ENCODE assay signal across 22 mouse cellular contexts in the genomic region with DNA sequence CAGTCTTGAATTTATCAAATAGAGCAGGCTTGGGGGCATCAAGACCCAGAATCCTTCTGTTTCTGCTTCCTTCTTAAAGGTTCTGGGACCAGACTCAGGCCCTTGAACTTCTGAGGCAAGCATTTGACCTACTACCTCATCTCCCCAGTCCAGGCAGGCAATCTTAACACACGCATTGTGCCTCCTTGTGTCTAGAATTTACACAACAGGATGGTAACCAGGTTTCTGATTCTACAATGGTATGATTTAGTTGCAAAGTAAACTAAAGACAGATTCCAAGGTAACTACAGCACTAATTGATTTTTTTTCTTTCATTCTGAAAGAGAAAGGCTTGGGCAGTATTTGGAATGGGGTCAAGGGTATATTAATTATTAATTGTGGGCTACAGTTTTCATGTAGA.
DNase-seq lines count a peak whose midpoint lies in the region; ATAC-seq and TF ChIP-seq lines count a peak whose summit lies in the region.
"Had no signal": no experiment of that assay in that cellular context is flagged by ENCODE, and none has a peak within 500 bp of the region (broad histone marks: within the 10 kb centered on the region; RNA-seq: fewer than 3 reads in every experiment).

No protein-coding gene starts in this region.

- H3K27ac ChIP-seq in intestine, postnatal 0 days (ENCODE audit: low read depth, low read length) = no peak overlapping the region
- no peak overlapping the region for H3K27ac ChIP-seq in intestine, embryonic 16.5 days (ENCODE audit: low read length)
- H3K27ac ChIP-seq in liver, adult 2 months (replicated peaks; ENCODE audit: insufficient read depth, low read depth, low read length) = no peak overlapping the region
- H3K27ac ChIP-seq in liver, postnatal 0 days (ENCODE audit: low read depth) = no peak overlapping the region
- H3K27ac ChIP-seq: embryonic facial prominence, embryonic 12.5 days; forebrain, embryonic 15.5 days; heart, embryonic 10.5 days; heart, embryonic 15.5 days; hindbrain, embryonic 13.5 days; hindbrain, postnatal 0 days had no signal

- TF ChIP-seq EP300 in liver, postnatal 0 days (IDR thresholded peaks at IDR 0.05; ENCODE audit: low read depth) = no peak

- H3K79me2 ChIP-seq in liver, adult 2 months (ENCODE audit: control insufficient read depth, insufficient read depth, low read length) = no peaks in the 10 kb centered on the region

- H3K36me3 ChIP-seq in intestine, postnatal 0 days (ENCODE audit: control insufficient read depth, insufficient read depth) = no peaks in the 10 kb centered on the region
- no peaks in the 10 kb centered on the region for H3K36me3 ChIP-seq in intestine, embryonic 16.5 days (ENCODE audit: control insufficient read depth, insufficient read depth, low read length)
- H3K36me3 ChIP-seq in liver, adult 2 months (ENCODE audit: control insufficient read depth, insufficient read depth, low read length) = no peaks in the 10 kb centered on the region
- H3K36me3 ChIP-seq in liver, postnatal 0 days (replicated peaks; ENCODE audit: insufficient read depth, low read length) = no peaks in the 10 kb centered on the region
- H3K36me3 ChIP-seq: embryonic facial prominence, embryonic 12.5 days; forebrain, embryonic 15.5 days; heart, embryonic 10.5 days; heart, embryonic 15.5 days; hindbrain, embryonic 13.5 days had no signal

- H3K4me1 ChIP-seq in intestine, postnatal 0 days (replicated peaks; ENCODE audit: control insufficient read depth, insufficient read depth, low read length) = no peaks in the 10 kb centered on the region
- no peaks in the 10 kb centered on the region for H3K4me1 ChIP-seq in intestine, embryonic 16.5 days (ENCODE audit: control insufficient read depth, insufficient read depth, low read length)
- H3K4me1 ChIP-seq in liver, adult 2 months (ENCODE audit: control insufficient read depth, insufficient read depth, low read length) = peaks cover 5% of the 10 kb centered on the region
- H3K4me1 ChIP-seq in liver, postnatal 0 days (ENCODE audit: insufficient read depth) = peaks cover 2% of the 10 kb centered on the region; the same call in 1 of the 2 replicates
- H3K4me1 ChIP-seq: embryonic facial prominence, embryonic 12.5 days; forebrain, embryonic 15.5 days; hindbrain, embryonic 13.5 days had no signal

- ATAC-seq in intestine, postnatal 0 days = no peak
- ATAC-seq in intestine, embryonic 16.5 days = no peak
- ATAC-seq in liver, postnatal 0 days = no peak
- ATAC-seq: activated CD4-positive, CD25-positive, alpha-beta regulatory T cell, adult 4 months; forebrain, embryonic 15.5 days; hindbrain, postnatal 0 days; Patski had no signal

- DNase-seq in liver, adult 2 months (ENCODE audit: extremely low read depth, low read depth, low spot score) = peak; percentile 60
- no peak for DNase-seq in liver, postnatal 0 days
- peak; percentile 22 for DNase-seq in Muller cell, postnatal 12 days (ENCODE audit: inconsistent ontology term)
- DNase-seq in cerebellum, adult 9-10 months = no peak
- DNase-seq: adrenal gland, adult 2 months; adrenal gland, postnatal 25 days; cerebellum, adult 18-20 months; cerebellum, postnatal 10 days; embryo, embryonic 11 days; gastrocnemius, postnatal 36 days; heart, adult 11 months; heart, postnatal 14 days had no signal

- H3K9me3 ChIP-seq in intestine, postnatal 0 days (ENCODE audit: control insufficient read depth) = no peaks in the 10 kb centered on the region
- H3K9me3 ChIP-seq in intestine, embryonic 16.5 days (ENCODE audit: control insufficient read depth, low read length) = no peaks in the 10 kb centered on the region
- no peaks in the 10 kb centered on the region for H3K9me3 ChIP-seq in liver, postnatal 0 days (ENCODE audit: low read length)
- H3K9me3 ChIP-seq: embryonic facial prominence, embryonic 12.5 days; forebrain, embryonic 15.5 days; heart, embryonic 10.5 days; heart, embryonic 15.5 days; hindbrain, embryonic 13.5 days had no signal

- no peak for TF ChIP-seq POLR2A in liver, adult 2 months (IDR thresholded peaks at IDR 0.05; ENCODE audit: extremely low read depth, insufficient read depth, low read length)

- H3K9ac ChIP-seq in intestine, postnatal 0 days (ENCODE audit: low read depth, low read length) = no peak overlapping the region
- no peak overlapping the region for H3K9ac ChIP-seq in intestine, embryonic 16.5 days (ENCODE audit: low read depth, low read length)
- no peak overlapping the region for H3K9ac ChIP-seq in liver, adult 2 months (ENCODE audit: low read depth, low read length)
- H3K9ac ChIP-seq in liver, postnatal 0 days (replicated peaks) = no peak overlapping the region
- H3K9ac ChIP-seq: embryonic facial prominence, embryonic 12.5 days; forebrain, embryonic 15.5 days; heart, embryonic 15.5 days; hindbrain, embryonic 13.5 days had no signal

- H3K27me3 ChIP-seq in intestine, postnatal 0 days (replicated peaks; ENCODE audit: control insufficient read depth, insufficient read depth, low read length) = no peaks in the 10 kb centered on the region
- H3K27me3 ChIP-seq in intestine, embryonic 16.5 days (replicated peaks; ENCODE audit: control insufficient read depth, insufficient read depth, low read length) = no peaks in the 10 kb centered on the region
- H3K27me3 ChIP-seq in liver, adult 2 months (ENCODE audit: control insufficient read depth, insufficient read depth, low read length) = no peaks in the 10 kb centered on the region
- no peaks in the 10 kb centered on the region for H3K27me3 ChIP-seq in liver, postnatal 0 days (ENCODE audit: insufficient read depth, low read length)
- H3K27me3 ChIP-seq: embryonic facial prominence, embryonic 12.5 days; forebrain, embryonic 15.5 days; heart, embryonic 15.5 days; hindbrain, embryonic 13.5 days; Patski had no signal

- no peak overlapping the region for H3K4me2 ChIP-seq in intestine, postnatal 0 days (replicated peaks; ENCODE audit: low read depth)
- H3K4me2 ChIP-seq in intestine, embryonic 16.5 days (ENCODE audit: low read depth, low read length) = no peak overlapping the region
- no peak overlapping the region for H3K4me2 ChIP-seq in liver, postnatal 0 days (ENCODE audit: low read depth, low read length)
- H3K4me2 ChIP-seq: embryonic facial prominence, embryonic 12.5 days; forebrain, embryonic 15.5 days; heart, embryonic 15.5 days; hindbrain, embryonic 13.5 days had no signal

- peak; percentile 36 for TF ChIP-seq CTCF in intestine, postnatal 0 days (IDR thresholded peaks at IDR 0.05; ENCODE audit: low read depth)
- TF ChIP-seq CTCF in liver, adult 2 months (IDR thresholded peaks at IDR 0.05; ENCODE audit: low read depth, low read length) = no peak
- TF ChIP-seq CTCF in liver, postnatal 0 days (IDR thresholded peaks at IDR 0.05; ENCODE audit: low read depth) = no peak

- WGBS in intestine, postnatal 0 days = 78% methylated on average over 1 of the region's 1 CpGs
- WGBS in intestine, embryonic 16.5 days = 83% methylated on average over 1 of the region's 1 CpGs
- WGBS in liver, adult 2 months = 26% methylated on average over 1 of the region's 1 CpGs
- WGBS in liver, postnatal 0 days (ENCODE audit: insufficient replicate concordance) = 75% methylated on average over 1 of the region's 1 CpGs

- H3K4me3 ChIP-seq in intestine, postnatal 0 days (ENCODE audit: low read depth, low read length) = no peak overlapping the region
- H3K4me3 ChIP-seq in intestine, embryonic 16.5 days (ENCODE audit: low read length) = no peak overlapping the region
- no peak overlapping the region for H3K4me3 ChIP-seq in liver, adult 2 months (ENCODE audit: insufficient read depth, low read depth, low read length)
- H3K4me3 ChIP-seq in liver, postnatal 0 days (ENCODE audit: low read depth, low read length) = no peak overlapping the region
- H3K4me3 ChIP-seq: embryonic facial prominence, embryonic 12.5 days; forebrain, embryonic 15.5 days; heart, embryonic 10.5 days; heart, embryonic 15.5 days; hindbrain, embryonic 13.5 days had no signal

Comparison
In these comparisons a context has a peak if more than half of its experiments do, and no peak if none do; other contexts are left out.
1. DNase-seq: peak in liver, adult 2 months (single experiment) and Muller cell, postnatal 12 days (single experiment); none in liver, postnatal 0 days (single experiment) and cerebellum, adult 9-10 months (single experiment).